Mouse (Mus musculus): ENCODE measurements around the gene Cyp1b1. TPM values are rescaled to one million over a fixed set of nuclear protein-coding genes. Genes with fewer than 3 reads are reported as not detected.

Cyp1b1 gene
- not detected for total RNA-seq (2023)

GRCm38 (mm10) chr17:79714931-79715637 lies at the start of gene Cyp1b1:
Gene Cyp1b1 (minus strand): TSS chr17:79715061.

Other genes with a start within 250 kb of the Cyp1b1 start
- gene Rmdn2, start 103.2 kb downstream of the Cyp1b1 start, total RNA-seq (2023), result 1 to 10 TPM; 2.3 to 4.0 TPM
- 10 to 100 TPM; 42.9 to 53.3 TPM for gene Atl2, start 181.1 kb upstream of the Cyp1b1 start, total RNA-seq (2023)